Mouse (Mus musculus) gastrocnemius, postnatal 4 days (tissue): ENCODE measurements around the gene Xrn1. TPM values are rescaled to one million over a fixed set of nuclear protein-coding genes. Genes with fewer than 3 reads are reported as not detected.
"Not testable (repeated sequence)": the region's sequence is repeated elsewhere in the genome, so short reads cannot be mapped to it uniquely, and the experiment has no call there.

ENCODE experiments used
- DNase-seq, 2 experiments: peaks; one replicate each; pipeline ENCODE4 v3.0.0; 2021 to 2022; ENCODE audit warnings: low spot score in 2 of 2, mixed read lengths in 2 of 2
- total RNA-seq, 2 experiments: library from RNA; stranded (reverse); gene quantifications; 2 replicates each; pipeline ENCODE4 v1.2.3; 2021

Xrn1 gene
- total RNA-seq, 2 experiments from 2014 or later: 24.3 to 24.9 TPM

- DNase-seq: no peak
These were observed 89.7 kb downstream of the Xrn1 start for GRCm38 (mm10) chr9:96044214-96044613.

DNA sequence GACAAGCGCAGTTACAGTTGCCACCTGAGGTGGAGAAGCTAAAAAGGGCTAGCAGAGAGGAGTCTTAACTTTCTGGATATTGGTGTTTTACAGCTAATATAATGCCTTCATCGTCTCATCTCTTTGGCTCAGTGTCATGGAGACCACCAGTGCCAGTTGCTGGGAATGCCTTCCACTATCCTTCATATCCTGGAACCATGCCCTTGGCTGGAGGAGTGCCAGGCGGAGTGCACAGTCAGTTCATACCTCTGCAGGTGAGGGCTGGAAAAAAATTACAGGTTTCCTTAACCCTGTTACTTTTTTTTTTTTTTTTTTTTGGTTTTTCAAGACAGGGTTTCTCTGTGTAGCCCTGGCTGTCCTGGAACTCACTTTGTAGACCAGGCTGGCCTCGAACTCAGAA lies 96.9 kb downstream of the Xrn1 start:
- no peak for DNase-seq

DNA sequence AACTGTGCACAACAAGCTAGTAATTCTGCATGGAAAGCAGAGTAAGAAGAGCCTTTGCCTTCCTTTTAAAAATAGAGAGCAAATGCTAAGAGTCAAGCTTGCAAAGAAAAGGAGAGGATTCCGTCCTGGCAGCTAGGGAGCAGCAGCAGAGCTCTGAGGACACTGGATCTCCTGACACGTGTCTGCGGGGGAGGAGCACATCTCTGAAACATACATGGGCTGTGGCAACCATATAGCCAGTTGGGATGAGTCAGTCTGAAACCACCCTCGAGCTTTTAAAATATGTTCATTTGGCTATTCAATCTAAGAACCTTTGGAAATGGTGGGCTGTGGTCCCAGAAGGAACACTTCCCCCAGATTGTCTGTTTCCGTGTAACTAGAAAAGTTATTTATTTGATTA lies 100.3 kb downstream of the Xrn1 start:
- DNase-seq: no peak

- no peak for DNase-seq
These were observed 102.1 kb downstream of the Xrn1 start for GRCm38 (mm10) chr9:96056417-96057223.

GRCm38 (mm10) chr9:96063083-96063802 lies 108.7 kb downstream of the Xrn1 start:
- DNase-seq: no peak

GRCm38 (mm10) chr9:96063803-96064475 lies 109.4 kb downstream of the Xrn1 start:
- DNase-seq: no peak

DNA sequence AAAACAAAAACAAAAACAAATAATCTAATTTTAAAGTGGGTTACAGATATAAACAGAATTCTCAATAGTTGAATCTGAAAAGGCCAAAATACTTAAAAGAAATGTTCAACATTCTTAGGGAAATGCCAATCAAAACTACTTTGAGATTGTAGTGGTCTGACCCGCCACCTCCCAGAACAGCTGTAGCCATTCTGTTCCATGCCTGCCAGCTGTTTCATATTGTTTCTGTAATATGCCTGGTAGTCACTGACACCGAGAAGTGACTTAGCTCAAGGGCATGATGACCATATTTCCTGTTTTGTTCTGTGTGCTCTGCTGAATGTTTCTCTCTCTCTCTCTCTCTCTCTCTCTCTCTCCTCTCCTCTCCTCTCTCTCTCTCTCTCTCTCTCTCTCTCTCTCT lies 112.9 kb downstream of the Xrn1 start:
- no peak for DNase-seq

- DNase-seq: peak in 1 of 2 experiments; percentile 20
These were observed 124.3 kb downstream of the Xrn1 start for GRCm38 (mm10) chr9:96078752-96079315.

GRCm38 (mm10) chr9:96085293-96085692 lies 130.7 kb downstream of the Xrn1 start:
- DNase-seq: no peak

DNA sequence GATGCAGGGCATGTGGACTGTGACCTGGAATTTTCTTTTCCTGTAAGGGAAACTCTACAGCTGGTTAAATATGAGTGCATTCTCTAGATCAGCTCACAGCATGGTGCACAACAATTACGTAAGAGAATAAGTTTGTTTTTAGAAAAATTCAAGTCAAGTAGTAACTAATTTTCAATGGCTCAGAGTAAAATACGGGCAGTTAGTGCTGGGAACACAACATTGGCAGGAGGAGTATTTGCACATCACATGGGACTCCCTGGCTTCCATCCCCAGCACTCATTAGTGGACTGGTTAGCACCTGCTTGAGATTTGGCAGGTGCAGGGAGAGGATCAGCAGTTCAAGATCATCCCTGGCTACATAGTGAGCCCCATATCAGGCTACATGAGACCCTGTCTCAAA lies 133.1 kb downstream of the Xrn1 start:
- DNase-seq: no peak

GRCm38 (mm10) chr9:96088456-96088855 lies 133.9 kb downstream of the Xrn1 start:
- DNase-seq: not testable (repeated sequence)

GRCm38 (mm10) chr9:96092637-96093036 lies 138.1 kb downstream of the Xrn1 start:
- DNase-seq: not testable (repeated sequence)

- no peak for DNase-seq
These were observed 138.7 kb downstream of the Xrn1 start for GRCm38 (mm10) chr9:96093221-96093620.

- no peak for DNase-seq
These were observed 139.8 kb downstream of the Xrn1 start for GRCm38 (mm10) chr9:96094341-96094740.

- no peak for DNase-seq
These were observed 140.6 kb downstream of the Xrn1 start for GRCm38 (mm10) chr9:96095192-96095591.

DNA sequence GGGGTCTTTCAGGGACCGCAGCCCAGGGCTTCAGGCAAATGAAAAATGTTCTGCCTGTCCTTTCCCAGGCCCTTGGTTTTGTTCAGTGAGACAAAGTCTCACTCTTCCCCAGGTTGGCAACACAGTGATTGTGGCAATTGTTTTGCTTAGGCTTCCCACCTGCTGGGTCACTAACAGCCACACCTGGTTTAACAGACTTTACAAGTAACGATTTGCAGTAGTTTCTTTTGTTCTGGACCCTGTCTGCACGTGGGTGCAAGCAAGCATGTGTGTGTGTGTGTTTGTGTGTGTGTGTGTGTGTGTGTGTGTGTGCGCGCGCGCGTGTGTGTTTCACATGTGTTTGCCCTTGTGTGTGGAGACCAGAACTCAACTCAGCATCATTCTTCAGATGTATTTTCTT lies 148.3 kb downstream of the Xrn1 start:
- DNase-seq: no peak

Other genes starting within 250 kb of the Xrn1 start
- gene Trpc1, start 204.4 kb upstream of the Xrn1 start, total RNA-seq: 1 to 10 TPM; 3.3 to 3.7 TPM
- gene Pls1, start 109.4 kb upstream of the Xrn1 start, total RNA-seq: under 1 TPM; 0.67 to 0.78 TPM
- 10 to 100 TPM; 10.9 to 13.4 TPM for gene Atr, start 97.2 kb upstream of the Xrn1 start, total RNA-seq
- gene Gk5, start 164.6 kb downstream of the Xrn1 start, total RNA-seq: 1 to 10 TPM; 6.8 to 7.9 TPM
- 10 to 100 TPM; 51.5 to 70.1 TPM for gene Tfdp2, start 241.5 kb downstream of the Xrn1 start, total RNA-seq